Mouse (Mus musculus) adrenal gland, postnatal 25 days (tissue): ENCODE data around the gene Tmsb10. TPM values are rescaled to one million over a fixed set of nuclear protein-coding genes. Genes with fewer than 3 reads are reported as not detected.

Source experiments
- DNase-seq: peaks from one replicate; pipeline ENCODE4 v3.0.0; 2021; ENCODE audit warnings: mixed read lengths
- long read RNA-seq: library from polyadenylated mRNA; stranded (forward); transcript quantifications from one replicate; pipeline ENCODE4 v2.0.0, GENCODE M21; 2021
- total RNA-seq: library from RNA; stranded (reverse); gene quantifications from 2 replicates; pipeline ENCODE4 v1.2.3, GENCODE M21; 2021

Tmsb10 gene
- total RNA-seq, result 194 and 195 TPM in 2 replicates
- long read RNA-seq, transcript Tmsb10-203 (3 exons, 570 nt), result major isoform, 138 of 162 reads
- long read RNA-seq, transcript Tmsb10-202 (2 exons, 690 nt), result minor isoform, 16 of 162 reads
- long read RNA-seq, partial matches to known transcripts, result 0 of 162 reads
- long read RNA-seq, other reads (novel, unspliced or antisense), result 5 of 162 reads

- no peak for DNase-seq
Measured at GRCm38 (mm10) chr6:72958662-72959071, at the start of gene Tmsb10. TSS of gene Tmsb10 (minus strand) at chr6:72958748.

GRCm38 (mm10) chr6:73003601-73004000 is 45.1 kb upstream of the Tmsb10 start:
- no peak for DNase-seq

- no peak for DNase-seq
Measured at GRCm38 (mm10) chr6:73002391-73002790, 43.8 kb upstream of the Tmsb10 start.

GRCm38 (mm10) chr6:72998809-72999208 is 40.3 kb upstream of the Tmsb10 start:
- no peak for DNase-seq

- no peak for DNase-seq
Measured at GRCm38 (mm10) chr6:72993688-72994082, 35.1 kb upstream of the Tmsb10 start.

GRCm38 (mm10) chr6:72993054-72993687 is 34.6 kb upstream of the Tmsb10 start:
- DNase-seq, result no peak

GRCm38 (mm10) chr6:72990206-72990605 is 31.7 kb upstream of the Tmsb10 start:
- no peak for DNase-seq

- no peak for DNase-seq
Measured at GRCm38 (mm10) chr6:72989028-72989736, 30.6 kb upstream of the Tmsb10 start.

- DNase-seq, result no peak
Measured at GRCm38 (mm10) chr6:72982506-72982905, 24.0 kb upstream of the Tmsb10 start.

- no peak for DNase-seq
Measured at GRCm38 (mm10) chr6:72981851-72982250, 23.3 kb upstream of the Tmsb10 start.

GRCm38 (mm10) chr6:72981124-72981651 is 22.6 kb upstream of the Tmsb10 start:
- peak; percentile 27 for DNase-seq

- no peak for DNase-seq
Measured at GRCm38 (mm10) chr6:72976866-72977265, 18.3 kb upstream of the Tmsb10 start.

GRCm38 (mm10) chr6:72971074-72971473 is 12.5 kb upstream of the Tmsb10 start:
- DNase-seq, result no peak

GRCm38 (mm10) chr6:72969787-72970186 is 11.2 kb upstream of the Tmsb10 start:
- no peak for DNase-seq

GRCm38 (mm10) chr6:72965199-72965598 is 6.7 kb upstream of the Tmsb10 start:
- DNase-seq, result no peak

- DNase-seq, result no peak
Measured at GRCm38 (mm10) chr6:72962281-72962741, 3.8 kb upstream of the Tmsb10 start.

GRCm38 (mm10) chr6:72961603-72962002 is 3.1 kb upstream of the Tmsb10 start:
- DNase-seq, result no peak

GRCm38 (mm10) chr6:72960675-72961074 is 2.1 kb upstream of the Tmsb10 start:
- no peak for DNase-seq

- DNase-seq, result no peak
Measured at GRCm38 (mm10) chr6:72959175-72959574, 627 bp upstream of the Tmsb10 start.

GRCm38 (mm10) chr6:72957676-72958641 is 589 bp downstream of the Tmsb10 start:
- DNase-seq, result peak; percentile 85

GRCm38 (mm10) chr6:72957093-72957435 is 1.5 kb downstream of the Tmsb10 start:
- no peak for DNase-seq
